Mouse (Mus musculus) liver, postnatal 0 days (tissue): Measurements from ENCODE around the gene Snapc3.

Experiments
- CTCF ChIP-seq: sonication (generic); IDR thresholded peaks from 2 replicates; pipeline ENCODE4 v1.5.1; 2016; ENCODE audit warnings: antibody characterized with exemption, low read depth
- EP300 ChIP-seq: IDR thresholded peaks from 2 replicates; pipeline ENCODE4 v1.6.1; 2016; ENCODE audit warnings: antibody characterized with exemption, low read depth, mild to moderate bottlenecking

DNA sequence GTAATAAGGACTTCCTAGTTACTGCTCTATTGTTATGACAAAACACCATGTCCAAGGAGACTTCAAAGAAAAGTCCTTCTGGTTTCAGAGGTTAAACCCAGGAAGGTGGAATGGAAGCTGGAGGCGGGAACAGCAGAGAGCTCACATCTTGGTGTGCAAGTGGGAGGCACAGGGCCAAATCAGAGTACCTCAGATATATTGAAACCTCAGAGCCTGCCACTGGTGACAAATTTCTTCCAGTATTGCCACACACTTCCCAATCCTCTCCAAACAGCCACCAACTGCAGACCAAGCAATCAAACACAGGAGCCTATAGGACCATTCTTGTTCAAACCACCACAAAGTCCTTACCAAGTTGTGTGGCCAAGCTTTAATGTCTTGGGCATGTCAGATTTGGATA lies 23.8 kb upstream of the Snapc3 start:
- TF ChIP-seq CTCF (no peak), EP300 (no peak)
